In the genomic region with DNA sequence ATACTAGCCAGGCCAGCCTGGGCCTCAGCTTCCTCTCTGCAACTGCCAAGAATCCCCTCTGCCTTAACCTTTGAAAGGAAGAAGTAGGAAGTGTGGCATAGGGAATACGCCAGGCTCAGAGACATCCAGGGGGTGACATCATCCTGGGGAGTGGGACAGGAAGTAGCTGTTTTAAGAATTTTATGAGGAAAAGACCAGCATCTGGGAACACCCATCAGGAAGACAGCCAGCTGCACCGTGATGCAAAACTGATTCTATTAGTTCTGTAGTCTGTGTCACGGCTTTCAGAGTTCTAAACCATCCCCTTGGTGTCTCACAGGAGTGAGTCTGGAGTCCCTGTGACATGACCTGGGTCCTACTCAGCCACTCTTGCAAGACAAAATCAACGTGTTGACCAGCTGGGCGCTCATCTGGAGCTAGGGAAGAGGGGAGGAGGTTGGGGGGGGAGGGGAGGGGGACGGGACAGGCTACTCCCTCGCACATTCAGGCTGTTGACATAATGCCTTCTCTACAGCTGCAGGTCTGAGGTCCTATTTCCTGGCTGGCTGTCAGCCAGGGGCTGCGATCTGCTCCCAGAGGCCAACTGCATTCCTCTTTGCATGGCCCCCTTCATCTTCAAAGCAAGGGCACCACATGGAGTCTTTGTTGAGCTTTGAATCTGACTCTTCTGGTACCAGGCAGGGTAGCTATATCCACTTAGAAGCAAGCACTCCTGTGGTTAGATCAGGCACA, we compare ENCODE assay signal across 10 mouse cellular contexts. TPM values are rescaled to one million over a fixed set of nuclear protein-coding genes. Genes with fewer than 3 reads are reported as not detected.
A peak's percentile ranks its signal among the peaks of the same experiment; 100 is the strongest.
DNase-seq lines count a peak whose midpoint lies in the region; ATAC-seq lines count a peak whose summit lies in the region.
"Had no signal": no experiment of that assay in that cellular context is flagged by ENCODE, and none has a peak within 500 bp of the region (broad histone marks: within the 10 kb centered on the region; RNA-seq: fewer than 3 reads in every experiment).

No protein-coding gene starts in this region.

- no peaks in the 10 kb centered on the region for H3K36me3 ChIP-seq in forebrain, embryonic 13.5 days (ENCODE audit: poor library complexity, severe bottlenecking)
- H3K36me3 ChIP-seq in forebrain, embryonic 15.5 days, result no peaks in the 10 kb centered on the region
- H3K36me3 ChIP-seq in heart, embryonic 15.5 days, result no peaks in the 10 kb centered on the region
- H3K36me3 ChIP-seq in limb, embryonic 15.5 days, result no peaks in the 10 kb centered on the region

- H3K9me3 ChIP-seq in forebrain, embryonic 13.5 days (replicated peaks), result no peaks in the 10 kb centered on the region
- H3K9me3 ChIP-seq in forebrain, embryonic 15.5 days, result no peaks in the 10 kb centered on the region
- no peaks in the 10 kb centered on the region for H3K9me3 ChIP-seq in heart, embryonic 15.5 days (replicated peaks)
- H3K9me3 ChIP-seq in limb, embryonic 15.5 days, result no peaks in the 10 kb centered on the region

- peaks cover 4% of the 10 kb centered on the region for H3K4me1 ChIP-seq in forebrain, embryonic 13.5 days
- 0 out of 2 replicates have a peak, but pooled peaks cover 2% of the 10 kb centered on the region for H3K4me1 ChIP-seq in forebrain, embryonic 15.5 days
- peaks cover 39% of the 10 kb centered on the region for H3K4me1 ChIP-seq in heart, embryonic 15.5 days (replicated peaks)
- peaks cover 33% of the 10 kb centered on the region for H3K4me1 ChIP-seq in limb, embryonic 15.5 days

- WGBS in forebrain, embryonic 13.5 days, result 26% methylated on average over 7 of the region's 8 CpGs
- 20% methylated on average over 8 of the region's 8 CpGs for WGBS in forebrain, embryonic 15.5 days
- 11% methylated on average over 8 of the region's 8 CpGs for WGBS in heart, embryonic 15.5 days
- 13% methylated on average over 8 of the region's 8 CpGs for WGBS in limb, embryonic 15.5 days

- DNase-seq in Muller cell, postnatal 12 days (ENCODE audit: inconsistent ontology term), result peak; percentile 45
- no peak for DNase-seq in cerebellum, adult 8-10 months
- DNase-seq in left cerebral cortex, postnatal 25 days (ENCODE audit: low spot score in 2 of 2), result no peak
- no peak for DNase-seq in urinary bladder, postnatal 4 days (ENCODE audit: low spot score in 2 of 2)
- DNase-seq: B cell, adult 2 months had no signal

- no peak overlapping the region for H3K9ac ChIP-seq in forebrain, embryonic 13.5 days
- H3K9ac ChIP-seq in forebrain, embryonic 15.5 days (replicated peaks), result no peak overlapping the region
- no peak overlapping the region for H3K9ac ChIP-seq in heart, embryonic 15.5 days
- H3K9ac ChIP-seq in limb, embryonic 15.5 days, result no peak overlapping the region

- H3K4me2 ChIP-seq in forebrain, embryonic 13.5 days, result no peak overlapping the region
- H3K4me2 ChIP-seq in forebrain, embryonic 15.5 days (replicated peaks), result no peak overlapping the region
- peak overlapping the region; percentile 26 for H3K4me2 ChIP-seq in heart, embryonic 15.5 days
- 0 out of 2 replicates have a peak overlapping the region, but pooled peaks have one; percentile 3 for H3K4me2 ChIP-seq in limb, embryonic 15.5 days

- peak overlapping the region; percentile 19; the same call in 1 of the 2 replicates for H3K27ac ChIP-seq in forebrain, embryonic 13.5 days
- H3K27ac ChIP-seq in forebrain, embryonic 15.5 days (replicated peaks), result no peak overlapping the region
- H3K27ac ChIP-seq in heart, embryonic 15.5 days, result peak overlapping the region; percentile 86
- H3K27ac ChIP-seq in limb, embryonic 15.5 days, result peak overlapping the region; percentile 89

- no peaks in the 10 kb centered on the region for H3K27me3 ChIP-seq in forebrain, embryonic 13.5 days
- no peaks in the 10 kb centered on the region for H3K27me3 ChIP-seq in forebrain, embryonic 15.5 days
- no peaks in the 10 kb centered on the region for H3K27me3 ChIP-seq in heart, embryonic 15.5 days
- H3K27me3 ChIP-seq in limb, embryonic 15.5 days, result no peaks in the 10 kb centered on the region

- no peak overlapping the region for H3K4me3 ChIP-seq in forebrain, embryonic 13.5 days
- no peak overlapping the region for H3K4me3 ChIP-seq in forebrain, embryonic 15.5 days
- H3K4me3 ChIP-seq in heart, embryonic 15.5 days, result no peak overlapping the region
- H3K4me3 ChIP-seq in limb, embryonic 15.5 days, result no peak overlapping the region

- intact Hi-C loops in left cerebral cortex, postnatal 25 days (cut with DNase I), result no loop called here

- no peak for ATAC-seq in forebrain, embryonic 13.5 days
- ATAC-seq in forebrain, embryonic 15.5 days (replicated peaks), result no peak
- ATAC-seq in heart, embryonic 15.5 days (replicated peaks; ENCODE audit: insufficient number of reproducible peaks, insufficient read depth, low FRiP score, low read depth), result peak; percentile 81
- peak; percentile 74; the same call in 1 of the 2 replicates for ATAC-seq in limb, embryonic 15.5 days (ENCODE audit: insufficient number of reproducible peaks, low FRiP score, low TSS enrichment, low read depth)

RNA-seq across cellular contexts. Expression of a gene that starts 15.5 kb away (rescaled TPM):
- polyA plus RNA-seq in forebrain, embryonic 13.5 days (2015; fragmentation: Nextera tagmentation; extraction: Ambion mirVana), result 0.16 TPM in 1 of 2 replicates, not detected in the other
- 0.18 and 0.45 TPM in 2 replicates for polyA plus RNA-seq in forebrain, embryonic 15.5 days (2015; fragmentation: Nextera tagmentation; extraction: Ambion mirVana)
- 1.0 and 1.4 TPM in 2 replicates for polyA plus RNA-seq in heart, embryonic 15.5 days (2015; fragmentation: Nextera tagmentation; extraction: Ambion mirVana)
- polyA plus RNA-seq in limb, embryonic 15.5 days (2015; fragmentation: Nextera tagmentation; extraction: Ambion mirVana), result 0.72 and 0.84 TPM in 2 replicates
- 1 to 10 TPM; 1.1 to 1.6 TPM for total RNA-seq in left cerebral cortex, postnatal 25 days (2021)
- total RNA-seq: heart, adult 18-20 months had no signal

RNA-seq across cellular contexts. Expression of a gene that starts 46.4 kb away (rescaled TPM):
- polyA plus RNA-seq in forebrain, embryonic 13.5 days (2015; fragmentation: Nextera tagmentation; extraction: Ambion mirVana), result not detected in 2 replicates
- polyA plus RNA-seq in forebrain, embryonic 15.5 days (2015; fragmentation: Nextera tagmentation; extraction: Ambion mirVana), result not detected in 2 replicates
- 0.19 TPM in 1 of 2 replicates, not detected in the other for polyA plus RNA-seq in heart, embryonic 15.5 days (2015; fragmentation: Nextera tagmentation; extraction: Ambion mirVana)
- 0.32 and 0.51 TPM in 2 replicates for polyA plus RNA-seq in limb, embryonic 15.5 days (2015; fragmentation: Nextera tagmentation; extraction: Ambion mirVana)
- total RNA-seq in left cerebral cortex, postnatal 25 days (2021), result not detected

Comparison
In these comparisons a context has a peak if more than half of its experiments do, and no peak if none do; other contexts are left out.
1. ATAC-seq: peak in heart, embryonic 15.5 days (single experiment) and limb, embryonic 15.5 days (single experiment); none in forebrain, embryonic 13.5 days (single experiment) and forebrain, embryonic 15.5 days (single experiment).
2. H3K4me2 ChIP-seq: peak in heart, embryonic 15.5 days (single experiment) and limb, embryonic 15.5 days (single experiment); none in forebrain, embryonic 13.5 days (single experiment) and forebrain, embryonic 15.5 days (single experiment).